Mouse (Mus musculus) C2C12 (cell line): ENCODE results near the gene Anapc13.

Source experiments
- CTCF ChIP-seq: IDR thresholded peaks from one replicate; pipeline ENCODE4 v1.5.1; 2011; ENCODE audit not compliant: control insufficient read depth, insufficient read depth, insufficient read length
- FOSL1 ChIP-seq: IDR thresholded peaks from one replicate; pipeline ENCODE4 v1.8.0; 2011; ENCODE audit warnings: mild to moderate bottlenecking, low read length; ENCODE audit not compliant: poor library complexity, insufficient read depth, severe bottlenecking
- MYOD1 ChIP-seq: IDR thresholded peaks from one replicate; pipeline ENCODE4 v1.6.1; 2011; ENCODE audit warnings: low read depth; ENCODE audit not compliant: control insufficient read depth, insufficient read length
- MYOG ChIP-seq: IDR thresholded peaks from one replicate; pipeline ENCODE4 v1.6.1; 2011; ENCODE audit not compliant: control insufficient read depth, insufficient read length; ENCODE audit errors: extremely low read depth
- USF1 ChIP-seq: IDR thresholded peaks from one replicate; pipeline ENCODE4 v1.6.1; 2011; ENCODE audit warnings: low read depth, mild to moderate bottlenecking, control low read depth, moderate library complexity

DNA sequence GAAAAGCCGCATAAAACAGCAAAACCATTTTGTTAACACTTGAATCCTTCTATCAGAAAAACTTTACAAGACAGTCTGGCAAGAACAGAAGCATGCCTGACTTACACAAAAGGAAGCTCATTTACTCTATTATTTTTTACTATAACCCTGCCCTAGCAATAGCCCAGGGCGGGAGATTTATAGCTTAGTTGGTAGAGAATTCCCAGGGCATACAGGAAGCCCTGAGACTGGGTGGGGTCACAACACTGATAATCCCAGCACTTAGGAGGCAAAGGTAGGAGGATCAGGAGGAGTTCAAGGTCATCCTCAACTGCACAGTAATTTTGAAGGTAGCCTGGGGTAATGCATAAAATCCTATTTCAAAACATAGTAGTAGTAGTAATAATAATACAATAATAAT, 24.4 kb upstream of the Anapc13 start:
- TF ChIP-seq USF1 (no peak), CTCF (no peak), MYOG (no peak), MYOD1 (no peak), FOSL1 (no peak)
